Mouse (Mus musculus): ENCODE results near the gene Rtl5.

Gene Rtl5

GRCm38 (mm10) chrX:102065213-102065775, 5.8 kb downstream of the Rtl5 start:
- DNase-seq: no peak

- no peak for DNase-seq
Observed at GRCm38 (mm10) chrX:102064062-102064461, 7.0 kb downstream of the Rtl5 start.

GRCm38 (mm10) chrX:102060891-102061290, 10.2 kb downstream of the Rtl5 start:
- DNase-seq: no peak

GRCm38 (mm10) chrX:102060243-102060642, 10.9 kb downstream of the Rtl5 start:
- no peak for DNase-seq

GRCm38 (mm10) chrX:102059437-102059836, 11.7 kb downstream of the Rtl5 start:
- DNase-seq: peak; percentile 31

GRCm38 (mm10) chrX:102054009-102054408, 17.1 kb downstream of the Rtl5 start:
- DNase-seq: no peak

GRCm38 (mm10) chrX:102053371-102053770, 17.7 kb downstream of the Rtl5 start:
- DNase-seq: no peak

- no peak for DNase-seq
Observed at GRCm38 (mm10) chrX:102051225-102051624, 19.9 kb downstream of the Rtl5 start.

- no peak for DNase-seq
Observed at GRCm38 (mm10) chrX:102050552-102050951, 20.6 kb downstream of the Rtl5 start.

- no peak for DNase-seq
Observed at GRCm38 (mm10) chrX:102042386-102042785, 28.7 kb downstream of the Rtl5 start.

- no peak for DNase-seq
Observed at GRCm38 (mm10) chrX:102041562-102041961, 29.5 kb downstream of the Rtl5 start.

GRCm38 (mm10) chrX:102037506-102037905, 33.6 kb downstream of the Rtl5 start:
- no peak for DNase-seq

GRCm38 (mm10) chrX:102036866-102037361, 34.2 kb downstream of the Rtl5 start:
- no peak for DNase-seq

GRCm38 (mm10) chrX:102035671-102036070, 35.4 kb downstream of the Rtl5 start:
- no peak for DNase-seq

- no peak for DNase-seq
Observed at GRCm38 (mm10) chrX:102033566-102033965, 37.5 kb downstream of the Rtl5 start.

GRCm38 (mm10) chrX:102032431-102032830, 38.7 kb downstream of the Rtl5 start:
- no peak for DNase-seq

GRCm38 (mm10) chrX:102031851-102032250, 39.3 kb downstream of the Rtl5 start:
- DNase-seq: peak; percentile 59

GRCm38 (mm10) chrX:102024976-102025375, 46.1 kb downstream of the Rtl5 start:
- no peak for DNase-seq

GRCm38 (mm10) chrX:102019471-102020240, 51.4 kb downstream of the Rtl5 start:
- DNase-seq: no peak

- no peak for DNase-seq
Observed at GRCm38 (mm10) chrX:102018890-102019289, 52.2 kb downstream of the Rtl5 start.

GRCm38 (mm10) chrX:102017213-102017923, 53.7 kb downstream of the Rtl5 start:
- no peak for DNase-seq

Measured in thymus, postnatal 14 days (tissue).